ENCODE assay signal across 9 mouse cellular contexts in the genomic region with DNA sequence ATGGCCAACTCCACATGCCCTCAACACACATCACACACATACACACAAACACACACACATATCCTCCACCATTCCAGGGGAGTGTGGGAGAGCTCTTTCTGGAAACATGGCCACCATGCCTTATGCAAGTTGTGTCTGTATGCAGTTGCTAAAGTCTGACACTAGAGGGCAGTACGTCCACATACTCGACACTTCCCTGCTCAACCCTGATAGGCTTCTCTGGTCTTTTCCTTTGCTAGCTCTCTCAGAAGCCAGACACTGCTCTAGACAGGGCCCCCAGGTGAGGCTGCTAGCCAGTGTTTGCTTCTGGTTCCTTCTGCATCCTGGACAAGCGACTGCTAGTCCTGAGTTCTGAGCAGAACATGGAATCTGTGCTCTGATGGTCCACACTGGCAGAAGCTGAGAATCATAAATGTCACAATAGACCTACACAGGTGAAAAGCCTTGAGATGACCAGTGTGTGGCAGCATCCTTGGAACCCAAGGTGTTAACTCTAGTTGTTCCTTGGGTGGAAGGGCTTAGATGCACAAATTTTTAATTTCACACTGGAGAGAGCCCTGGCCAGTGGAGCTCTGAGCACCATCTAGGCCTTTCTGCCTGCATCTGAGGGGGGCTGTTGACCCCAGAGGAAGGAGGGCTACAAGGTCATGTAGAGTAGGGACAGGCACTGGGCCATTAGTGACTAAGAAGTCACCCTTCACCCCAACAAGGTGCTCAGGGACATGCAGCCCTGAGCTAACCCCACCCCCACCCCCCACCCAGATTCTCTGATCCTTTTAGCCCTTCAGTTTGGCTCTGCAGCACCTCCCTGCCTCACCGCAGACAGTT. TPM values are rescaled to one million over a fixed set of nuclear protein-coding genes. Genes with fewer than 3 reads are reported as not detected.
DNase-seq lines count a peak whose midpoint lies in the region; ATAC-seq and TF ChIP-seq lines count a peak whose summit lies in the region.
"Not testable (repeated sequence)": the region's sequence is repeated elsewhere in the genome, so short reads cannot be mapped to it uniquely, and the experiment has no call there.
"Had no signal": no experiment of that assay in that cellular context is flagged by ENCODE, and none has a peak within 500 bp of the region (broad histone marks: within the 10 kb centered on the region; RNA-seq: fewer than 3 reads in every experiment).

No protein-coding gene starts in this region.

- H3K27me3 ChIP-seq in embryonic facial prominence, embryonic 12.5 days; heart, adult 2 months (ENCODE audit: control insufficient read depth, insufficient read depth, low read length); kidney, adult 2 months (replicated peaks; ENCODE audit: control insufficient read depth, insufficient read depth, low read length): not testable (repeated sequence)

- H3K9ac ChIP-seq in embryonic facial prominence, embryonic 12.5 days; heart, adult 2 months (ENCODE audit: low read depth, low read length): not testable (repeated sequence)

- not testable (repeated sequence) for TF ChIP-seq POLR2A in heart, adult 2 months (IDR thresholded peaks at IDR 0.05; ENCODE audit: insufficient read depth, low read depth, low read length); kidney, adult 2 months (IDR thresholded peaks at IDR 0.05; ENCODE audit: low read depth, low read length)

- H3K4me2 ChIP-seq in embryonic facial prominence, embryonic 12.5 days (replicated peaks): not testable (repeated sequence)

- not testable (repeated sequence) for H3K4me1 ChIP-seq in embryonic facial prominence, embryonic 12.5 days; heart, adult 2 months (ENCODE audit: control insufficient read depth, insufficient read depth, low read length); kidney, adult 2 months (ENCODE audit: control insufficient read depth, insufficient read depth, low read length)

- H3K9me3 ChIP-seq in embryonic facial prominence, embryonic 12.5 days: not testable (repeated sequence)

- H3K79me2 ChIP-seq in heart, adult 2 months (replicated peaks; ENCODE audit: control insufficient read depth, insufficient read depth, low read length): not testable (repeated sequence)

- WGBS in embryonic facial prominence, embryonic 12.5 days: 8% methylated on average over 4 of the region's 4 CpGs
- WGBS in heart, adult 2 months: 20% methylated on average over 4 of the region's 4 CpGs
- WGBS in kidney, adult 2 months: 19% methylated on average over 4 of the region's 4 CpGs

- H3K4me3 ChIP-seq in embryonic facial prominence, embryonic 12.5 days; heart, adult 2 months; kidney, adult 2 months (ENCODE audit: insufficient read depth, low read depth, low read length): not testable (repeated sequence)

- ATAC-seq in embryonic facial prominence, embryonic 12.5 days (ENCODE audit: insufficient number of reproducible peaks, insufficient read depth, low FRiP score, low TSS enrichment): peak; percentile 75; the same call in 1 of the 2 replicates

- not testable (repeated sequence) for H3K36me3 ChIP-seq in embryonic facial prominence, embryonic 12.5 days; heart, adult 2 months (ENCODE audit: control insufficient read depth, insufficient read depth, low read length); kidney, adult 2 months (ENCODE audit: control insufficient read depth, insufficient read depth, low read length)

- not testable (repeated sequence) for H3K27ac ChIP-seq in embryonic facial prominence, embryonic 12.5 days; heart, adult 2 months; kidney, adult 2 months (ENCODE audit: insufficient read depth, low read depth, low read length)

- TF ChIP-seq EP300 in heart, adult 2 months (IDR thresholded peaks at IDR 0.05; ENCODE audit: insufficient read depth, low read depth, low read length): not testable (repeated sequence)

- peak; percentile 68 for TF ChIP-seq CTCF in heart, adult 2 months (IDR thresholded peaks at IDR 0.05)
- peak; percentile 38 for TF ChIP-seq CTCF in kidney, adult 2 months (conservative IDR thresholded peaks at IDR 0.05; ENCODE audit: insufficient read depth, insufficient read length, low read depth, low read length)

- peak; percentile 63 for DNase-seq in A20 (ENCODE audit: low read depth, low spot score)
- peak; percentile 24 to 40 for DNase-seq in adrenal gland, postnatal 36 days
- DNase-seq in heart, adult 2 months: peak; percentile 27 to 35
- DNase-seq in kidney, adult 2 months: peak; percentile 45
- peak; percentile 61 to 69 for DNase-seq in left cerebral cortex, postnatal 25 days (ENCODE audit: low spot score in 2 of 2)
- peak; percentile 75 for DNase-seq in mesoderm, embryonic 11.5 days (ENCODE audit: low read depth, low spot score)
- DNase-seq in right cerebral cortex, postnatal 14 days: peak; percentile 36

- intact Hi-C loops in heart, adult 2 months (cut with DNase I); left cerebral cortex, postnatal 25 days (cut with DNase I): not testable (repeated sequence)

RNA-seq across cellular contexts. Expression of gene Gpr31b, which starts 8.0 kb away (rescaled TPM):
- under 1 TPM in 1 of 2 experiments, not detected in 1; 0.73 TPM for total RNA-seq in adrenal gland, postnatal 36 days (2021)
- polyA plus RNA-seq in embryonic facial prominence, embryonic 12.5 days (2016; fragmentation: Nextera tagmentation; extraction: Ambion mirVana): not detected in 2 replicates
- total RNA-seq in heart, adult 2 months (2021): under 1 TPM in 1 of 2 experiments, not detected in 1; 0.32 TPM
- 0.31 TPM in 1 of 2 replicates, not detected in the other for polyA plus RNA-seq in heart, adult 2 months (2012; rRNA removed)
- 0.11 and 0.22 TPM in 2 replicates for polyA plus RNA-seq in kidney, adult 2 months (2012; rRNA removed)
- not detected for total RNA-seq in left cerebral cortex, postnatal 25 days (2021)
- polyA plus RNA-seq: myocyte had no signal

RNA-seq across cellular contexts. Expression of gene Tcp10b, which starts 16.8 kb away (rescaled TPM):
- total RNA-seq in adrenal gland, postnatal 36 days (2021): 1 to 10 TPM in 1 of 2 experiments, under 1 TPM in 1; 0.73 to 1.0 TPM
- polyA plus RNA-seq in embryonic facial prominence, embryonic 12.5 days (2016; fragmentation: Nextera tagmentation; extraction: Ambion mirVana): not detected in 2 replicates
- total RNA-seq in heart, adult 2 months (2021): not detected
- 0.06 and 0.09 TPM in 2 replicates for polyA plus RNA-seq in heart, adult 2 months (2012; rRNA removed)
- 0.14 and 0.42 TPM in 2 replicates for polyA plus RNA-seq in kidney, adult 2 months (2012; rRNA removed)
- total RNA-seq in left cerebral cortex, postnatal 25 days (2021): under 1 TPM; 0.23 to 0.30 TPM
- polyA plus RNA-seq: myocyte had no signal

RNA-seq across cellular contexts. Expression of gene Sod2, which starts 37.4 kb away (rescaled TPM):
- 100 to 1,000 TPM; 383 to 457 TPM for total RNA-seq in adrenal gland, postnatal 36 days (2021)
- polyA plus RNA-seq in embryonic facial prominence, embryonic 12.5 days (2016; fragmentation: Nextera tagmentation; extraction: Ambion mirVana): 83.1 and 87.8 TPM in 2 replicates
- 1,000 to 10,000 TPM in 1 of 2 experiments, 100 to 1,000 TPM in 1; 961 to 1,111 TPM for total RNA-seq in heart, adult 2 months (2021)
- 895 and 1,105 TPM in 2 replicates for polyA plus RNA-seq in heart, adult 2 months (2012; rRNA removed)
- polyA plus RNA-seq in kidney, adult 2 months (2012; rRNA removed): 731 and 1,146 TPM in 2 replicates
- 100 to 1,000 TPM; 267 to 275 TPM for total RNA-seq in left cerebral cortex, postnatal 25 days (2021)

RNA-seq across cellular contexts. Expression of gene Wtap, which starts 50.1 kb away (rescaled TPM):
- total RNA-seq in adrenal gland, postnatal 36 days (2021): 10 to 100 TPM; 59.6 to 61.9 TPM
- 141 and 146 TPM in 2 replicates for polyA plus RNA-seq in embryonic facial prominence, embryonic 12.5 days (2016; fragmentation: Nextera tagmentation; extraction: Ambion mirVana)
- total RNA-seq in heart, adult 2 months (2021): 10 to 100 TPM; 30.7 to 34.0 TPM
- polyA plus RNA-seq in heart, adult 2 months (2012; rRNA removed): 12.3 and 24.2 TPM in 2 replicates
- 17.3 and 23.9 TPM in 2 replicates for polyA plus RNA-seq in kidney, adult 2 months (2012; rRNA removed)
- total RNA-seq in left cerebral cortex, postnatal 25 days (2021): 10 to 100 TPM; 50.9 to 53.6 TPM
